Mouse (Mus musculus) spleen, postnatal 0 days (tissue): ENCODE results near the gene Nop14. TPM values are rescaled to one million over a fixed set of nuclear protein-coding genes. Genes with fewer than 3 reads are reported as not detected.

Experiments
- polyA plus RNA-seq: library from polyadenylated mRNA; unstranded; fragments of >200 nt; fragmentation: Nextera tagmentation; extraction: Ambion mirVana; gene quantifications from 2 replicates; pipeline ENCODE4 v1.2.1, GENCODE M21; 2015

Nop14 gene
- polyA plus RNA-seq = 17.6 and 19.2 TPM in 2 replicates

DNA sequence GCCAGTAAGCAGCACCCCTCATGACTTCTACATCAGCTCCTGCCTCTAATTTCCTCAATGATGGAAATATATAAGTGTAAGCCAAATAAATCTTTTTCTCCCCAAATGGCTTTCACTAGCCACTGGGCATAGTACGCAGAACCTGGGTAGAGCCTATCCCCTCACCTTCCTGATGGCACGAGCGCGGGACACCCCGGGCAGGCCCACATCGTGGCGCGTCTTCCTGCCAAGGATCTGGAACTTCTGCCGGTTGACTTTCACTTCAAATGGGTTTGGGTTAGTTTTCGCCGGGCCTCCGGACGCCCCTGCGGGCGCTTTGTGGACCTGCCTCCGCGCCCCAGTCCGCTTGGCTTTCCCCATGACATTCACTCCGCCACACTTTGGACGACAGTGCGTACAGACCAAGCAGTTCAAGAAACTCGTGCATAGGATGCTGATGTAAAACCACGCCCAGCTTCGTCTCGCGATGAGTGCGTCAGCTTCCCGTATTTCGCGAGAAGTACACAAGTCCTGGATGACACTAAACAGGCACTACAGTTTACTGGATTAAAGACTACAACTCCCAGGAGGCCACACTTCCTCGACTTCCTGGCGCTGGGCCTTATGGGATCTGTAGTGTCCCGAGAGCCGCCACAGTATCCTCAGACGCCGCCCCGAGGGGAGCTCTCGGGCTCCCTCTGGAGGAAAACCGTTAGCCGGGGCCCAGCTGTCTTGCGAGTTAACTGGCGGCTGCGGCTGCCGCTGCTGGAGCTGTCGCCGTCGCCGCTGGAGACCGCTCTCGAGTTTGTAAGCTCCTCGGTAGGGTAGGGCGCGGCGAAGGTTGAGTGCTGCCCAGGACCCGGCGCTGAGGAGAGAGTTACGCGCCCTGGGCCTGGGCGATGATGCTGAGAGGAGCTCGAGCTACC lies at the start of gene Nop14, which contains the start of gene Grk4:
Gene Nop14, minus strand, starts transcription at position 463 of the 905 bp plus-strand sequence.
Gene Grk4, plus strand, starts transcription at position 694 of the 905 bp plus-strand sequence.

DNA sequence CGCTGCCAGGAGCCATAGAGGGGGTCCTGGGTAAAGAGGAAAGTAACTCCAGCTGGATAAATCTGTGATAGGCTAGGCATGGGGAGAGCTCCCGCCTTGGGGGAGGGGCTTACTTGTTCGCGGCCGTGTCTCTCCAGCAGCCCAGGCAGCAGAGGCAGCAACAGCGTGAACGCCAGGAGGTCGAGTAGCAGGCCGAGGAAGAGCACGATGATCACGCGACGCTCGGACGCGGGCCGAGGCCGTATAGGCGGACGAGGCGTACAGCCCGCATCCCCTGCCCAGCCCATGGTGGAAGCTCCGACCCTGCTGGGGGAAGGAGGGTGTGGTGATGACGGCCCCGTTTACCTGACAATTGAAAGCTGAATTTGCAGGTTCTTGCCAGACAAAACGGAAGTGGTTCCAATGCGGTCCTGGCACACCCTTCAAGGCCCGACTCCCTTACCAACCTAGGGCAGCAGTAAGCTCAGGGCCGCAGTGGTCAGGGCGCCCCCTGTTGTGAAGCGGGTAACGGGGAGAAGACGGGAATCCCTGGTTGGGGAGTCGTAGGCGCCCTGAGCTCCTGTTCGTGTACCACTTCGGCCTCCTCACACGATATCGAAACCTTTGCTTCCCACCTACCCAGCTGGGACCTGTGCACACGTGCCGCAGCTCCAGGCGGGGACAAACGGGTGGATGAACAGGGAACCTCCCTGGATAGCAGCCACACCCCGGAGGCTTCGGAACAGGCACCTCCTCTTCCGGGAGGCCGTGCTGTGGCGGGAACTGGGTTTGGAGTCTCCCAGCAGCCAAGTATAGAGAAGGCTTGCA lies 23.3 kb downstream of the Nop14 start, which contains the start of gene Mfsd10:
Gene Mfsd10, minus strand, starts transcription at position 732 of the 807 bp plus-strand sequence.

Other genes with a start within 250 kb of the Nop14 start
- 8.9 and 11.9 TPM in 2 replicates for gene Tnip2, start 146.2 kb downstream of the Nop14 start, polyA plus RNA-seq
- 12.9 and 15.5 TPM in 2 replicates for gene Sh3bp2, start 134.3 kb downstream of the Nop14 start, polyA plus RNA-seq
- 135 and 138 TPM in 2 replicates for gene Add1, start 86.5 kb downstream of the Nop14 start, polyA plus RNA-seq
- 83.2 and 88.6 TPM in 2 replicates for gene Mfsd10, start 22.9 kb downstream of the Nop14 start, polyA plus RNA-seq
- 2.3 and 2.4 TPM in 2 replicates for gene Grk4, start 231 bp upstream of the Nop14 start, polyA plus RNA-seq
- 6.5 and 7.6 TPM in 2 replicates for gene Htt, start 101.6 kb upstream of the Nop14 start, polyA plus RNA-seq
- 0.20 and 0.33 TPM in 2 replicates for gene Msantd1, start 247.9 kb upstream of the Nop14 start, polyA plus RNA-seq